Mouse (Mus musculus): ENCODE results near the gene Epb41.

Gene Epb41

GRCm38 (mm10) chr4:132025738-132026527 is 49.2 kb downstream of the Epb41 start:
- in situ Hi-C loops (cut with MboI; ENCODE audit: low pct_unique_long_range_greater_than_20kb in 1 of 2, low sequenced_read_pairs in 2 of 2, unreplicated experiment in 1 of 2): no loop called here

- in situ Hi-C loops (cut with MboI; ENCODE audit: low pct_unique_long_range_greater_than_20kb in 1 of 2, low sequenced_read_pairs in 2 of 2, unreplicated experiment in 1 of 2): no loop called here
These were observed 49.9 kb downstream of the Epb41 start for GRCm38 (mm10) chr4:132025264-132025663.

DNA sequence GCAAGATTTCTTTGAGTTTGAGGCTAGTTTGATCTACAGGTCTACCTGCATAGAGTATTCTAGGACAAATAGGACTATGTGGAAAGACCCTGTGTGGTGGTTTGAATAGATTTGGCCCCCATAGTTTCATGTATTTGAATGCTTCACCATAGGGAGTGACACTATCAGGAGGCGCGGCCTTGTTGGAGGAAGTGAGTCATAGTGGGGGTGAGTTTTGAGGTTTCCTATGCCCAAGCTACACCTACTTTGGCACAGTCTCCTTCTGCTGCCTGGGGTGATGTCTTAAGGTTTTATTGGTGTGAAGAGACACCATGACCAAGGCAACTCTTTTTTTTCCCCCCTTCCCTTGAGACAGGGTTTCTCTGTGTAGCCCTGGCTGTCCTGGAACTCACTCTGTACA is 51.3 kb downstream of the Epb41 start:
- in situ Hi-C loops (cut with MboI; ENCODE audit: low pct_unique_long_range_greater_than_20kb in 1 of 2, low sequenced_read_pairs in 2 of 2, unreplicated experiment in 1 of 2): no loop called here

- in situ Hi-C loops (cut with MboI; ENCODE audit: low pct_unique_long_range_greater_than_20kb in 1 of 2, low sequenced_read_pairs in 2 of 2, unreplicated experiment in 1 of 2): no loop called here
These were observed 52.5 kb downstream of the Epb41 start for GRCm38 (mm10) chr4:132022639-132023038.

- in situ Hi-C loops (cut with MboI; ENCODE audit: low pct_unique_long_range_greater_than_20kb in 1 of 2, low sequenced_read_pairs in 2 of 2, unreplicated experiment in 1 of 2): no loop called here
These were observed 53.2 kb downstream of the Epb41 start for GRCm38 (mm10) chr4:132021883-132022282.

DNA sequence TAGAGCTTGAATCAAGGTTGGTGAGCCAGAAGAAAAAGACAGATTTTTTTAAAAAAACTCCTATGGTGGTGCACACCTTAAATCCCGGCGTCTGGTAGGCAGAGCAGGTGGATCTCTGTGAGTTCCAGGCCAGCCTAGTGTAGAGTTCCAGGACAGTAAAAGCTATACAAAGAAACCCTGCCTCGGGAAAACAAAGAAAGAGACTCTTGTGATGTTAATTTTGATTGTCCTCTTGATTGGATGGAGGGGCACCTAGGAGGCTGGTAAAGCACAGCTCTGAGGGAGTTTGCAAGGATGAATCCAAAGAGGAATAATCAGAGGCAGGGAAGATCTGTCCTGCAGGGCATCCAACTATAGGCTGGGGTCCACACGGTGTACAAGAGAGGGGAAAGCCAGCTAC is 56.6 kb downstream of the Epb41 start:
- in situ Hi-C loops (cut with MboI; ENCODE audit: low pct_unique_long_range_greater_than_20kb in 1 of 2, low sequenced_read_pairs in 2 of 2, unreplicated experiment in 1 of 2): no loop called here

DNA sequence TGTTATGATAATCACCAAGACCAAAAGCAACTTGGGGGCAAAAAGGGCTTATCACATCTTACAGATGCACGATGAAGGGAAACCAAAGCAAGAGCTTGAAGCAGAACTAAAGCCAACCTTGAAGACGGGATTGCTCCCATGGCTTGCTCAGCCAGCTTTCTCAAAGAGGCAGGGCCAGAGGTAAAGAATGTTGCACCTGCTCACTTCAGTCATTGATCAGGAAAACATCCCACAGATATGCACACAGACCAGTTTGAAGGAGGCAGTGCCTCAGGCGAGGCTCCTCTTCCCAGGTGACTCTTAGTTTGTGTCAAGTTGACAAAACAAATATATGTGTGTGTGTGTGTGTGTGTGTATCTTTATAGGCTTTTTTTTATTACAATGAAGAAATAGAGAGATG is 59.7 kb downstream of the Epb41 start:
- in situ Hi-C loops (cut with MboI; ENCODE audit: low pct_unique_long_range_greater_than_20kb in 1 of 2, low sequenced_read_pairs in 2 of 2, unreplicated experiment in 1 of 2): no loop called here

DNA sequence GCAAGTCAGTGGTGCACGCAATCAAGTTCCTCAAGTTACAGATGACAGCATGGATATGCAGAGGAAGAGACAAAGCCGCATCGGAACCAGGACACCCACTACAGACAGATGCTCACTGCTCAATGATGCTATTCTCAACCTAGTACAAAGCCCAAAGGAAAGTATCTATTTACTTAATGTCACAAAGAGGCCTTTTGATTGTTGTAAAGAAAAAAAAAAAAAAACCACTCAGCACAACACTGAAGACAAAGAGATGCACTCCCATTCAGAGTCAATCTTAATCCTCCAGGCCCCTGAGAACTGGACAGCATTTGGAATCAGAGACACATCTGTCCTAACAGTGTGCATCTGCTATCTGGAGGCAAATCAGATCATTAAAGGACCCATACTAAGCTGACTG is 63.5 kb downstream of the Epb41 start:
- in situ Hi-C loops (cut with MboI; ENCODE audit: low pct_unique_long_range_greater_than_20kb in 1 of 2, low sequenced_read_pairs in 2 of 2, unreplicated experiment in 1 of 2): no loop called here

DNA sequence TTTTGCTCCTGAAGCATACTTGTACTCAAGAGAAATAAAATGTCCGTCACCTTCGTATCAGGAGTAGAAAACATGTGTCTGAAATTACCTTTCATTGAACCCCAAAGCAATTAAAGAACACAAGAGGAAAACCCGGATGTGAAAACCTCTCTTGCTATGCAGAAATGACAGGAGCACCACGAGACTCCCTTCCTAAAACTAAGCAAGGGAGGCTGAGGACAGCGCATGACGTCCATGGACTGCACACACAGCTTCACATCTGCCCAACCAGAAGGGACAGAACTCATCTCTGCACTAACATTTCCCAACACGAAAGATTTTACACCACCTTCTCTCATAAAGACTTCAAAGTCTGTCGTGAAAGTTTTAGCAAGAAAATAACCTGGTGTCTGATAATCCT is 64.7 kb downstream of the Epb41 start:
- in situ Hi-C loops (cut with MboI; ENCODE audit: low pct_unique_long_range_greater_than_20kb in 1 of 2, low sequenced_read_pairs in 2 of 2, unreplicated experiment in 1 of 2): no loop called here

DNA sequence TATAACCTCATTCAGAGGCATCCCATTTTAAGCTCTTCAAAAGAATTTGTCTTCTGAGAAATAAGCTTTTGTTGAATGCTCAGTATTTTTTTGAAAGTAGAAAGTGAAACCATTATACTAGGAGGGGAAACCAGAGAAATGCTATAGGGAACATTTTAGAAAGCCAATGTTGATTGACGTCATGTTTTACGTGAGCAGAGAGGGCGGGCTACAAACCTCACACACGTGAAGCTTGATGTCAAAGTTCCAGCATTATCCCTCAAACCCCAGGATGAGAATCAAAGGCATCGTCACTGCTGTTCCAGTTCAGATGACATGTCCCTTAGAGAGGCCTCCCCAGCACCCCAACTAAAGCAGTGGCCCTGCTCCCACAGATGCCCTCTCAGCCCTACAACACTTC is 66.9 kb downstream of the Epb41 start:
- in situ Hi-C loops (cut with MboI; ENCODE audit: low pct_unique_long_range_greater_than_20kb in 1 of 2, low sequenced_read_pairs in 2 of 2, unreplicated experiment in 1 of 2): no loop called here

DNA sequence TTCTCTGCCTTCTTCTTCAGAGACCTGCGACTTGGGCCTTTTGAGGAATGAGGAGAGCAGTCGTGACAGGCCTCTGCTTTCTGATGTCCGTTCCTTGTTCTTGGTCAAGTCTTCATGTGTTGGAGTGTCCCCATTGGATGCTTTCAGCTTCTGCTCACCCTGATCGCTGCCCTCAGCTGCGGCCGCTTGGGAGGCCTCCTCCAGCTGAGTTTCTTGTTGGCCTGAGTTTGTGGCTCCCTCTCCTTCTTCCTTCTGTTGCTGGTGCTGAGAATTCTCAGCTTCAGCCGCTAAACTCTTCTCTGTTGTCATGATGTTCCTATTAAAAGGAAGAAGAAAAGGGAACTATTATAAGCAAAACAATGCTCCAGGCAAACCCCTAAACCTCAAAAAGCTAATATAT is 68.0 kb downstream of the Epb41 start:
- in situ Hi-C loops (cut with MboI; ENCODE audit: low pct_unique_long_range_greater_than_20kb in 1 of 2, low sequenced_read_pairs in 2 of 2, unreplicated experiment in 1 of 2): no loop called here

DNA sequence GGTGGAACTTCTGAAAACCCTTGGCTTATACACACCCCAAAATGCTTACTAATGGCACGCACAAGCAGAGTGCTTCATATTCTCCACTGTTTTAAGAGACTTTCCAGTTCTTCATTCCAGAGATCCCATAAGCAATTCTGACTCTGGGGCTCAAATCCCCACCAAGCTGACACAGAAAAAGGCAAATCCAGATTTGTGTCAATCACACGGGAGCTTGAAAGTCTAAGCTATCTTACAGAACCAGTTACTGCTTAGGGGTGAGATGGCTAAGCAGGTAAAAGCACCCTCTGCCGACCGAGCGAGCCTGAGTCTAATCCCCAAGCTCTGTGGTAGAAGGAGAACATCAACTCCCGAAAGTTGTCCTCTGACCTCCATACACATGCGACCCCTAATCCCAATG is 76.5 kb downstream of the Epb41 start:
- in situ Hi-C loops (cut with MboI; ENCODE audit: low pct_unique_long_range_greater_than_20kb in 1 of 2, low sequenced_read_pairs in 2 of 2, unreplicated experiment in 1 of 2): no loop called here

DNA sequence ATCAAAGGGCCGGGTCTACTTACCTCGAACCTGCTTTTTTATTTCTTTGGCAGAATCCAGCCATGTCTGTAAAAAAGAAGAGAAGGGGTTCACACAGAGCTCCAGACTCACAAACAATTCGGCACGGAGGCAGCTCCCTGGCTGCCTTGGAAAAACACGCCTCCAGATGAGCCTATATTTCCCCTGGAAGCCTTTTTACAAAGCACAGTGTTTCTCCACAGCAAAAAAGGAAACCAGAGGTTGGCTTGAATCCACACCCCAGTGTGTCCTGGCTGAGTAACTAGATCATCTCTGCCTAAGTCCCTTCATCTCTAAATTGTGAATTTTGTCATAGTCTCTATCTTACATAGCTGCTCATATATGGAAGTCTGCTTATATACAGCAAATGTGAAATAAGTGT is 77.6 kb downstream of the Epb41 start:
- in situ Hi-C loops (cut with MboI; ENCODE audit: low pct_unique_long_range_greater_than_20kb in 1 of 2, low sequenced_read_pairs in 2 of 2, unreplicated experiment in 1 of 2): no loop called here

DNA sequence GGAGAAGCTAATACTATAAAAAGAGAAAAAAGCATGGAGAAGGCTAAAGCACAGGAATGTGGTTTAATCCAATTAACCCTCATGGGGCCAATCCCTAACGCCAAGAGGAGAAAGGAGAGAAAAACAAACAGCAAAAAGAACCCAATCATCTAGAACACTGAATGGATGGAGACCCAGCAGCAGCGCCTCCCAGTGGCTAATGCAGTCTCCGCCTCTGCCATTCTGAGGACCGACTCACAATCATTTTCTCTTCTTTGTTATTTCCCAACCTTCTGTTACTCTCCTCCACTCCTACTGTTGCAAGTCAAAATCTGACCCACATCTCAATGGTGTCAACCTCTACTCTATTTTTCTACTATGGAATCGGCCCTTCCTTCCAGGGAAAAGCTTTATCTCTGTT is 78.1 kb downstream of the Epb41 start:
- in situ Hi-C loops (cut with MboI; ENCODE audit: low pct_unique_long_range_greater_than_20kb in 1 of 2, low sequenced_read_pairs in 2 of 2, unreplicated experiment in 1 of 2): no loop called here

DNA sequence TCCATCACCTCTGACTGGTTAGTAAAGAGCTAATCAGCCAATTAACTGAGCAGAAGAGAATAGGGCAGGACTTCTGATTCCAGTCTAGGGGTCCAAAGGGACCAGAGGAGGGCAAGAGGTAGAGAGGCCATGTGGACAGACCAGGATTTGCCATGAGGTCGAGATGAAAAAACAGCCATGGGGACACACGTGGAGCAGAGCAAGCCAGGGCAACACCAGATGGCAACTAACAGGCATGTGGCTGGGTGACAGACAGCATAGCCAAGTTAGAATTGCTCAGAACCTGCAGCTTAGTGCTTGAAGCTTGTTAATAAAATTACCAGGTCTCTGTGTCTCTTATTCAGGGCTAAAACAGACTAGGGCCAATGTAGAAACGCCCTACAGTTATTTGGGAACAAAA is 81.3 kb downstream of the Epb41 start:
- in situ Hi-C loops (cut with MboI; ENCODE audit: low pct_unique_long_range_greater_than_20kb in 1 of 2, low sequenced_read_pairs in 2 of 2, unreplicated experiment in 1 of 2): no loop called here

GRCm38 (mm10) chr4:131982881-131983538 is 92.1 kb downstream of the Epb41 start:
- in situ Hi-C loops (cut with MboI; ENCODE audit: low pct_unique_long_range_greater_than_20kb in 1 of 2, low sequenced_read_pairs in 2 of 2, unreplicated experiment in 1 of 2): no loop called here

DNA sequence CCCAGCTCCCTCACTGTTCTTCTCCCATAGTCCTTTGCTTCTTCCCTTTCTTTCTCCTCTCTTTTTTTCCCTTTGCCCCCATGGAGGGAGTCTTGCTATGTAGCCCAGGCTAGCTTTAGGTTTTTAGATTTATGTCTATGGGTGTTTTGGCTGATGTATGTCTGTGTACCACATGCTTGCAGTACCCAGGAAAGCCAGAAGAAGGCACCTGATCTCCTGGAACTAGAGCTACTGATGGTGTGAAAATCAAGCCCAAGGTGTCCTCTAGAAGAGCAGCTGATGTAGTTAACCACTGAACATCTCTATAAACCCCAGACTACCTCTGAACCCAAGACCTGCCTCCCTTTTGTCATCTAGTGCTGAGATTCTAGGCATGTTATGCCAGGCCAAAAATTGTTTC is 93.4 kb downstream of the Epb41 start:
- in situ Hi-C loops (cut with MboI; ENCODE audit: low pct_unique_long_range_greater_than_20kb in 1 of 2, low sequenced_read_pairs in 2 of 2, unreplicated experiment in 1 of 2): no loop called here

DNA sequence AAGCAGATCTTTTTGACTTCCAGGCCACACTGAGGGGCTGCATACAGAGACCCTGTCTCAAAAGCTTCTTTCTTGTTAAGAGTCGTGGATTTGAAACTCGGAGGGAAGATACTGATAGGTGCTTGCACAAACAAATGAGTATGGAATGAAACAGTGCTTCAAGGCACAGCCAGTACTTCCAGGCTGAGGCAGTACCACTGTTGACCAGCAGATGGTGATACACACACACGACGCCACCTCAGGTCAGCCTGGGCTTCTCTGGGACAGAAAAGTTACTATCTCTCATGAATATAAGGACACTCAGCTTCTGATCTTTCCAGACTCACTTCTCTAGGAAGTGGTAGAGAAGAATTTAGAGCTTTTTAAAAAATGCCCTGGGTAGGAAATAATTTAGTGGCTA is 97.9 kb downstream of the Epb41 start:
- in situ Hi-C loops (cut with MboI; ENCODE audit: low pct_unique_long_range_greater_than_20kb in 1 of 2, low sequenced_read_pairs in 2 of 2, unreplicated experiment in 1 of 2): no loop called here

- in situ Hi-C loops (cut with MboI; ENCODE audit: low pct_unique_long_range_greater_than_20kb in 1 of 2, low sequenced_read_pairs in 2 of 2, unreplicated experiment in 1 of 2): no loop called here
These were observed 104.8 kb downstream of the Epb41 start for GRCm38 (mm10) chr4:131970244-131970853.

DNA sequence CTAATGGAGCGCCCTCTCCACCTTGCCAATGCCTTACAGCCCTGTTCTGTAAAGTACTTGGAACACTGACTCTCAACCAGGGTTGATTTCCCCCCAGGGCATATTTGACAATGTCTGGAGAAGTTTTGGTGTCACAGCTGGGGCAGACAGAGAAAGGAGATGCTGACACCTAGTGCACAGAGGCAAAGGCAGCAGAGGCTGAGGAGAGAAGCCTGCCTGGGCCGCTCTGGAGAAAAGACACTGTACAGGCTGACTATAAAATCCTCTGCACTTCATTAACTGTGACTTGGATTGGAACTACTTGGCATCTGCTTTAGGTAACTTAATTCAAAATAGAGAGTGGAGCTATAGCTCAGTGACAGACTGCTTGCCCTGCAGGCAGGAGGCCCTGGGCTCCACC is 106.2 kb downstream of the Epb41 start:
- in situ Hi-C loops (cut with MboI; ENCODE audit: low pct_unique_long_range_greater_than_20kb in 1 of 2, low sequenced_read_pairs in 2 of 2, unreplicated experiment in 1 of 2): no loop called here

Measured in mouse embryonic stem cell (cell line).